Mouse (Mus musculus) G1E-ER4 (cell line): ENCODE measurements around the gene LTO1. TPM values are rescaled to one million over a fixed set of nuclear protein-coding genes. Genes with fewer than 3 reads are reported as not detected.

Source experiments
- GATA1 ChIP-seq: IDR thresholded peaks from one replicate; pipeline ENCODE4 v1.8.0; 2012; ENCODE audit warnings: low read length, inconsistent platforms
- polyA plus RNA-seq: library from polyadenylated mRNA; stranded (reverse); fragments of >175 nt; gene quantifications from 2 replicates; pipeline ENCODE4 v1.2.3, GENCODE M21; 2012

LTO1 gene
- polyA plus RNA-seq, 1 experiment = 35.2 TPM

- TF ChIP-seq GATA1 = no peak
Observed at GRCm38 (mm10) chr7:144896294-144897218, 18.3 kb upstream of the LTO1 start, which contains the start of gene Fgf15. TSS of gene Fgf15 (plus strand) at chr7:144896531.

DNA sequence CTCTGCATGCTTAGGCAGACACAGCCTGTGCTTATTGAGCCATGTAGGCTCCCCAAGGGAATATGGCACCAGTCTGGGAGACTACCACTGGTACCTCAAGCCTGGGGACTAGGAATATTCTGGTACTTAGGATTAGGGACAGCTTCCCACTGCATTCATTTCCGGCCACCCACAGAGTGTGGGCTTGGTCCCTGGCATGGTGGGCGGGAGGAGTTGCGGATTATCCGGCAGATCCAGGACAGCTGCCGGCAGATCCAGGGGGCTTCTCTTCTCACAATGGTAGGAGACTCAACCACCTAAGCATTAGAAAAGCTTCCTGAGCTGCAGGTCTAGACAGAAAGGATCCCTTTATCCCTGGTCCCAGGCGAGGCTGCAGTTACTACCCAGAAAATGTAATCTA is 16.4 kb upstream of the LTO1 start:
- no peak for TF ChIP-seq GATA1

- TF ChIP-seq GATA1 = no peak
Observed at GRCm38 (mm10) chr7:144906708-144907397, 8.0 kb upstream of the LTO1 start.

- no peak for TF ChIP-seq GATA1
Observed at GRCm38 (mm10) chr7:144907793-144908192, 7.1 kb upstream of the LTO1 start.

DNA sequence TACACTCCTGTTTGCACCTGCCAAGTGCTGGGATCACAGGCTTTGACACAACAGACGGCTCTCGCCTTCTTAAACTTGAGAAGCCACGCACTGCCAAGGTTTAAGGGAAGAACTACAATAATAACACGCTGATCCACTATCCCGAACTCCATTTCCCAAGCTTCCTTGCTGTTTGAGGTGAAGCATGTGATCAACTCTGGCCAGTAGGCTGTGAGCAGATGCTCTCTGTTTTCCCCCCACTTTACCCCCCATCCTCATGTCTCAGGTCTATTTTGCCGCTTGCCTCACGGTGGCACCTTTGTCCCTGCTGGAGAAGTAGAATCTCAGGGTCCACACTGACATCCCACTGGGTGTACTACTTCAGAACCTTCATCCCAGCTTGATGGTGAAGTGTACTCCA is 6.2 kb upstream of the LTO1 start:
- no peak for TF ChIP-seq GATA1

- no peak for TF ChIP-seq GATA1
Observed at GRCm38 (mm10) chr7:144911121-144911520, 3.8 kb upstream of the LTO1 start.

- TF ChIP-seq GATA1 = no peak
Observed at GRCm38 (mm10) chr7:144912897-144913296, 2.0 kb upstream of the LTO1 start.

DNA sequence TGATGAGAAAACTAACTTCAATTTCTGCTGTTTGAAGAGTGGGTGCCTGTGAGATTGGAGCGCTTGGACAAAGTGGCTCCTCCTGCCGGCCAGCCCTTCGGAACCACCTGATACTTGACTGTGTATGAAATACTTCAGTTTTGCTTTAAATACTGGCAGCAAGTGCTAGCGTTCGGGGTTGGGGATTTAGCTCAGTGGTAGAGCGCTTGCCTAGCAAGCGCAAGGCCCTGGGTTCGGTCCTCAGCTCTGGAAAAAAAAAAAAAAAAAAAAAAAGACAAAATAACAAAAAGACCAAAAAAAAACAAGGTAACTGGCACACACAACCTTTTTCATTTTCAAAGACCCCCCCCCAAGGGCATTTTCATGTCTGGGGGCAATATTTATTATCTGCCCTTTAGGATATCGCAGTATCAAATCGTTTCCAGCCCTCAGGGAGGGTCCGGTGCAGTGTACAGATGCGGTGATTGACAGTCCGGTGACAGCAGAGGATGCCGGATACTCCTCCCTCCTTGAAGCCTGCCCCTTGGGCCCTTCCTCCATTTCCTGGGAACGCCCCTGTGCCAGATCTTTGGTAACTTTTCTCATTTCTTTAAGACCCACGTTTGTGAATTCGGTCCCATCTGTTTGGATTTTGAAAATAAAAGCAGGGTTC is 478 bp upstream of the LTO1 start:
- no peak for TF ChIP-seq GATA1

DNA sequence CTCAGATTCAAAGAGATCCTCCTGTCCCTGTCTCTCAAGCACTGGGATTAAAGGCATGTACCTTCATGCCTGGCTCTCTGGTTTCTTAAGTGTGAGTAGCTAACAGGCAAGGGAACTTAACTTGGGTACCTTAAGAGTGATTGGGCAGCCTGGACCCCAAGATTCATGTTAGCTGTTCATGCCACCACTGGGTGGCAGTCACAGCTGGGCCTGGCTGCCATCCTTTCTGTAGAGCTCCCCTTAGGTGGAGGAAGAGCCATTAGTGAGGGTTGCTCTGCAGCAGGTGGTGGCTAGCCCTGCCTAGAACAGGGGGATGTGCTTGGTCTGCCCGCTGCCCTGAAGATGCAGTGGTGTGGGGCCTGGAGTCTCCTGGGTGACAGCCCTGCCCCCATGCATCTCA is 3.9 kb downstream of the LTO1 start:
- TF ChIP-seq GATA1 = no peak

- TF ChIP-seq GATA1 = no peak
Observed at GRCm38 (mm10) chr7:144927591-144927990, 12.7 kb downstream of the LTO1 start.

GRCm38 (mm10) chr7:144928009-144928888 is 13.3 kb downstream of the LTO1 start:
- no peak for TF ChIP-seq GATA1

GRCm38 (mm10) chr7:144928889-144929210 is 13.9 kb downstream of the LTO1 start:
- TF ChIP-seq GATA1 = no peak

DNA sequence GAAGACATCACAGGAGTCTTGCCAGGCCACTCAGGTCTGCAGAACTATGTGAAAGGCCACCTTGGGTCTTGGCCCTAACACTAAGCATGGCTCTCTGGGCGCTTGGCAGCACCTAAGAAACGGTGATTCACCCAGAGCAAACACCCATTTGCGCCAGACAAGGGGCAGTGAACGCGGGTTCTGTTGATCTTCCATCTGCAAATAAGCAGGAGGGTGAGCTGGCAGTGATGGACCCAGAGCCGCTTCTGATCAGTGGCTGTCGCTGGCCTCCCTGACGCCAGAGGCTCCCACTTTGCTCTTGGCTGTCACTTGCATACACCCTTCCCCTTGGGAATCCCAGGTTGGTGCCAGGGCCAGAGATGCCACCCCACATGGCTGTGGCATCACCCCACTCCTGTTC is 14.6 kb downstream of the LTO1 start:
- no peak for TF ChIP-seq GATA1

DNA sequence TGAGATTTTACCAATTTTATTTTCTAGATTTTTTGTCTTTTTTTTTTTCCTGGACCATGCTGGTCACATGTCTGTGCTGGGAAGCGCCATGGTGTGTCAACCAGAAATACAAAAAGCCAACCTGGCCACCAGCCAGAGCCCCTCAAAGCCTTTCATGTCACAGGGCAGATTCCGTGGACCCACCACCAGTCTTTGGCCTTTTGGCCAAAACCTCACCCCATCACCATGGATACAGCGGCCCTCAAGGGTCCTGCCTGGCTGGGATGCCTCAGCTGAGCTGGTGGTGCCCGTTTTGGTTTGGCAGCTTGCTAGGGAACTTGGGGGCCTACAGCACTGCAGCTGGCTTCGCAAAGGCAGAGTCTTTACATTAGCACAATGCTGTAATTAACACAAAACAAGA is 15.0 kb downstream of the LTO1 start:
- TF ChIP-seq GATA1 = no peak

GRCm38 (mm10) chr7:144931778-144932177 is 16.9 kb downstream of the LTO1 start:
- no peak for TF ChIP-seq GATA1

DNA sequence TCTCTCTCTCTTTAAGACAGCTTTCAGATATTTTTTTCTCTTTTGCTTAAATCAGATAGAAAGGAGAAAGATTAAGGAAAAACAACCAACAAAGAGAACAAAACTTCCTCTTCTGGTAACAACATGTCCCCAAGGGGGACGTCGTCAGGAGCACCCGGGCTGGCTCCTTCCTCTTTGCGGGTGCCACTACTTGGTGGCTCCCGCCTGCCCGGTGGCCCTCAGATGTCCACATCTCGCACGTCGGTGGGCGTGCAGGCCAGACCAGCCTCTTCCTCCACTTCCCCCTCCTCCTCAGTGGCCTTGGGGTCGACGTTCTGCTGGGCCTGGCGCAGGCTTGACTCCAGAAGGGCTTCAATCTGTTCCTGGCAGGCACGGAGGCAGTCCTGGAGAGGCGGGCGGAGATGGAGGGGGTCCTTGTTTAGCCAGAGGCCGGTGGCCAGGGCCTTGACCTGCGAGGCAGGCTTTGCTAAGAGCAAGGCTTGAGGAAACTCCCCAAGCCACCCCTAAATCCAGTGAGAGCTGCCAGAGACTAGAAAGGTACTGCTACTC is 17.6 kb downstream of the LTO1 start:
- TF ChIP-seq GATA1 = no peak
